Mouse (Mus musculus) stomach, embryonic 15.5 days (tissue): ENCODE measurements at regions not wholly inside any gene's neighbourhood (a gene's known extent, or its start where the extent isn't known, plus 50 kb on each side); places are given as distances from the start of the nearest gene placed in this dataset.

ENCODE experiments used
- ATAC-seq: fragments of 200-750 bp; cut with Nextera tagmentation; 2 replicates; pipeline ENCODE4 v1.8.0; 2017; ENCODE audit warnings: low read depth, moderate number of reproducible peaks, moderate TSS enrichment; ENCODE audit not compliant: insufficient read depth, low FRiP score
- H3K27ac ChIP-seq: fragments of 300-500 bp; sonication (generic); 2 replicates; pipeline ENCODE4 v1.5.1; 2015; ENCODE audit warnings: mild to moderate bottlenecking, inconsistent platforms
- H3K27me3 ChIP-seq: fragments of 300-500 bp; sonication (generic); replicated peaks from 2 replicates; pipeline ENCODE4 v1.6.1; 2015; ENCODE audit warnings: inconsistent platforms
- H3K36me3 ChIP-seq: fragments of 300-500 bp; sonication (generic); 2 replicates; pipeline ENCODE4 v1.6.1; 2015; ENCODE audit warnings: inconsistent platforms
- H3K4me1 ChIP-seq: fragments of 300-500 bp; sonication (generic); 2 replicates; pipeline ENCODE4 v1.6.1; 2015; ENCODE audit warnings: inconsistent platforms
- H3K4me2 ChIP-seq: fragments of 300-500 bp; sonication (generic); 2 replicates; pipeline ENCODE4 v1.6.1; 2015; ENCODE audit warnings: mild to moderate bottlenecking, inconsistent platforms
- H3K4me3 ChIP-seq: fragments of 300-500 bp; sonication (generic); replicated peaks from 2 replicates; pipeline ENCODE4 v1.5.1; 2015; ENCODE audit warnings: inconsistent platforms
- H3K9ac ChIP-seq: fragments of 300-500 bp; sonication (generic); 2 replicates; pipeline ENCODE4 v1.6.1; 2015; ENCODE audit warnings: inconsistent platforms
- H3K9me3 ChIP-seq: fragments of 300-500 bp; sonication (generic); 2 replicates; pipeline ENCODE4 v1.6.1; 2016; ENCODE audit warnings: inconsistent platforms
- WGBS: fragments of 180-500 bp; shearing (Covaris S2); methylation state at CpG from one replicate; pipeline ENCODE4 v1.1.7; 2015; 5-methylcytosine and 5-hydroxymethylcytosine counted together

GRCm38 (mm10) chr8:10882381-10882780 lies 125.9 kb downstream of the Irs2 start:
- Histone ChIP-seq H3K4me3 (no peak overlapping the region), H3K27me3 (no peaks in the 10 kb centered on the region), H3K27ac (no peak overlapping the region), H3K4me1 (no peaks in the 10 kb centered on the region), H3K36me3 (no peaks in the 10 kb centered on the region), H3K9ac (no peak overlapping the region), H3K9me3 (no peaks in the 10 kb centered on the region), H3K4me2 (no peak overlapping the region)
- no peak for ATAC-seq
- 67% methylated on average over 5 of the region's 5 CpGs for WGBS

GRCm38 (mm10) chr8:10879883-10880282 lies 128.4 kb downstream of the Irs2 start:
- H3K4me1 ChIP-seq: no peaks in the 10 kb centered on the region
- no peak overlapping the region for H3K4me2 ChIP-seq
- no peak overlapping the region for H3K27ac ChIP-seq
- no peak overlapping the region for H3K4me3 ChIP-seq
- WGBS: 66% methylated on average over 6 of the region's 6 CpGs
- no peaks in the 10 kb centered on the region for H3K27me3 ChIP-seq
- H3K9me3 ChIP-seq: no peaks in the 10 kb centered on the region
- H3K36me3 ChIP-seq: no peaks in the 10 kb centered on the region
- ATAC-seq: no peak
- H3K9ac ChIP-seq: no peak overlapping the region

GRCm38 (mm10) chr8:10879049-10879847 lies 129.0 kb downstream of the Irs2 start:
- no peaks in the 10 kb centered on the region for H3K9me3 ChIP-seq
- WGBS: 71% methylated on average over 10 of the region's 10 CpGs
- no peak overlapping the region for H3K9ac ChIP-seq
- no peak overlapping the region for H3K4me3 ChIP-seq
- ATAC-seq: peak; percentile 75
- H3K27ac ChIP-seq: no peak overlapping the region
- no peaks in the 10 kb centered on the region for H3K36me3 ChIP-seq
- H3K4me1 ChIP-seq: no peaks in the 10 kb centered on the region
- H3K4me2 ChIP-seq: no peak overlapping the region
- H3K27me3 ChIP-seq: no peaks in the 10 kb centered on the region

GRCm38 (mm10) chr8:10878371-10878770 lies 129.9 kb downstream of the Irs2 start:
- H3K27me3 ChIP-seq: no peaks in the 10 kb centered on the region
- H3K36me3 ChIP-seq: no peaks in the 10 kb centered on the region
- H3K4me3 ChIP-seq: no peak overlapping the region
- no peaks in the 10 kb centered on the region for H3K9me3 ChIP-seq
- 78% methylated on average over 4 of the region's 4 CpGs for WGBS
- H3K4me1 ChIP-seq: no peaks in the 10 kb centered on the region
- no peak overlapping the region for H3K27ac ChIP-seq
- ATAC-seq: no peak
- no peak overlapping the region for H3K4me2 ChIP-seq
- H3K9ac ChIP-seq: no peak overlapping the region

GRCm38 (mm10) chr8:10875170-10875569 lies 133.1 kb downstream of the Irs2 start:
- Histone ChIP-seq H3K27me3 (no peaks in the 10 kb centered on the region), H3K9ac (no peak overlapping the region), H3K4me1 (no peaks in the 10 kb centered on the region), H3K4me2 (no peak overlapping the region), H3K27ac (no peak overlapping the region), H3K36me3 (no peaks in the 10 kb centered on the region), H3K9me3 (no peaks in the 10 kb centered on the region), H3K4me3 (no peak overlapping the region)
- ATAC-seq: no peak
- WGBS: 72% methylated on average over 6 of the region's 6 CpGs

- H3K9ac ChIP-seq: no peak overlapping the region
- no peak overlapping the region for H3K4me2 ChIP-seq
- no peak for ATAC-seq
- 71% methylated on average over 7 of the region's 7 CpGs for WGBS
- H3K4me1 ChIP-seq: no peaks in the 10 kb centered on the region
- no peaks in the 10 kb centered on the region for H3K27me3 ChIP-seq
- no peaks in the 10 kb centered on the region for H3K9me3 ChIP-seq
- no peak overlapping the region for H3K4me3 ChIP-seq
- no peak overlapping the region for H3K27ac ChIP-seq
- no peaks in the 10 kb centered on the region for H3K36me3 ChIP-seq
These were observed 136.8 kb downstream of the Irs2 start for GRCm38 (mm10) chr8:10871451-10871850.

- H3K4me2 ChIP-seq: no peak overlapping the region
- no peak for ATAC-seq
- no peaks in the 10 kb centered on the region for H3K36me3 ChIP-seq
- 80% methylated on average over 13 of the region's 13 CpGs for WGBS
- H3K9me3 ChIP-seq: no peaks in the 10 kb centered on the region
- H3K27me3 ChIP-seq: no peaks in the 10 kb centered on the region
- H3K4me3 ChIP-seq: no peak overlapping the region
- no peak overlapping the region for H3K9ac ChIP-seq
- H3K27ac ChIP-seq: no peak overlapping the region
- 0 out of 2 replicates have a peak, but pooled peaks cover 2% of the 10 kb centered on the region for H3K4me1 ChIP-seq
These were observed 137.7 kb downstream of the Irs2 start for GRCm38 (mm10) chr8:10870423-10871055.

- no peak for ATAC-seq
- H3K9ac ChIP-seq: no peak overlapping the region
- no peak overlapping the region for H3K27ac ChIP-seq
- H3K27me3 ChIP-seq: no peaks in the 10 kb centered on the region
- H3K36me3 ChIP-seq: no peaks in the 10 kb centered on the region
- 68% methylated on average over 10 of the region's 10 CpGs for WGBS
- H3K4me3 ChIP-seq: no peak overlapping the region
- no peak overlapping the region for H3K4me2 ChIP-seq
- H3K4me1 ChIP-seq: 0 out of 2 replicates have a peak, but pooled peaks cover 2% of the 10 kb centered on the region
- no peaks in the 10 kb centered on the region for H3K9me3 ChIP-seq
These were observed 138.4 kb downstream of the Irs2 start for GRCm38 (mm10) chr8:10869866-10870265.

GRCm38 (mm10) chr8:10866696-10867395 lies 141.4 kb downstream of the Irs2 start:
- no peak for ATAC-seq
- Histone ChIP-seq H3K4me1 (0 out of 2 replicates have a peak, but pooled peaks cover 2% of the 10 kb centered on the region), H3K9ac (no peak overlapping the region), H3K36me3 (no peaks in the 10 kb centered on the region), H3K4me2 (no peak overlapping the region), H3K4me3 (no peak overlapping the region), H3K27me3 (no peaks in the 10 kb centered on the region), H3K27ac (no peak overlapping the region), H3K9me3 (no peaks in the 10 kb centered on the region)
- 30% methylated on average over 7 of the region's 7 CpGs for WGBS

- Histone ChIP-seq H3K27me3 (no peaks in the 10 kb centered on the region), H3K9me3 (no peaks in the 10 kb centered on the region), H3K36me3 (no peaks in the 10 kb centered on the region), H3K27ac (peak overlapping the region; percentile 36; the same call in 1 of the 2 replicates), H3K4me1 (0 out of 2 replicates have a peak, but pooled peaks cover 2% of the 10 kb centered on the region), H3K4me3 (no peak overlapping the region), H3K4me2 (no peak overlapping the region), H3K9ac (no peak overlapping the region)
- 40% methylated on average over 11 of the region's 11 CpGs for WGBS
- peak; percentile 61 for ATAC-seq
These were observed 142.2 kb downstream of the Irs2 start for GRCm38 (mm10) chr8:10865941-10866513.

- no peak overlapping the region for H3K4me3 ChIP-seq
- H3K9me3 ChIP-seq: no peaks in the 10 kb centered on the region
- no peak overlapping the region for H3K4me2 ChIP-seq
- no peaks in the 10 kb centered on the region for H3K27me3 ChIP-seq
- ATAC-seq: no peak
- H3K36me3 ChIP-seq: no peaks in the 10 kb centered on the region
- H3K27ac ChIP-seq: peak overlapping the region; percentile 36; the same call in 1 of the 2 replicates
- H3K9ac ChIP-seq: no peak overlapping the region
- 0 out of 2 replicates have a peak, but pooled peaks cover 2% of the 10 kb centered on the region for H3K4me1 ChIP-seq
- 30% methylated on average over 8 of the region's 8 CpGs for WGBS
These were observed 142.8 kb downstream of the Irs2 start for GRCm38 (mm10) chr8:10865415-10865821.
